Mouse (Mus musculus) left cerebral cortex, postnatal 14 days (tissue): Measurements from ENCODE around the gene Frrs1. TPM values are rescaled to one million over a fixed set of nuclear protein-coding genes. Genes with fewer than 3 reads are reported as not detected.

Source experiments
- DNase-seq, 2 experiments: peaks; one replicate each; pipeline ENCODE4 v3.0.0; 2021 to 2022; ENCODE audit warnings: low spot score in 2 of 2, mixed read lengths in 1 of 2
- intact Hi-C: fragments of 180-260 bp; cut with DNase I; formaldehyde crosslinking; loops from one replicate; pipeline ENCODE4 v1.15.1; 2025
- total RNA-seq, 2 experiments: library from RNA; stranded (reverse); gene quantifications; 2 replicates each; pipeline ENCODE4 v1.2.3; 2021

Frrs1 gene
- total RNA-seq, 2 experiments from 2014 or later, result 1.5 to 2.3 TPM

DNA sequence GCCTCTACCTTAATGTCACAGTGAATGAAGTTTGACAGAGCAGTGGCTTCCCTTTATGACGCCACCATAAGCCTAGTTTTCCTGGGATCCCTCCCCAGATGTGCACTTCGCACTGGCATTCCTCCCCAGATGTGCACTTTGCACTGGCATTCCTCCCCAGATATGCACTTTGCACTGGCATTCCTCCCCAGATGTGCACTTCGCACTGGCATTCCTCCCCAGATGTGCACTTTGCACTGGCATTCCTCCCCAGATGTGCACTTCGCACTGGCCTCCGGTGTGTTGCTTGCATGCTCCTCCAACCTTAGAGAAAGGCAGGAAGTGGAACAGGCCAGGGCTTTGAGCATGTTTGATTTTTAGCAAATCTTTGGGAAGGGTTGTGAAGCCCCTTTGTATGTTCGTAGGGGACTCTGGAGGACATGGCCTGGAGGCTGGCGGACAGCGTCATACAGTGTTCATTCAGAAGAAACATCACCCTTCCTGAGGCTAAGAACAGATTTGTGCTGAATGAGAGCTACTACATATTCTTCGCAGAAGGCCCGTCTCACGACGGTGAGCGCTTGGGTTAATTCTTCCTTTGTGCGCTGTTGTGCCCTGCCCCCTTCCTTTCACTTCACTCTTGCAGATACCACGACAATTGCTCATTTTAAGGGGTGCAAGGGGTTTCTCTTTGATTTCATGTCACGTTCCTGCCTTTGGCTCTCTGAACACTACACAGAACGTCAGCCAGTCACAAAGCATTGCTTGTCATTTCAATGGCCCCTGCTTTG is 32.4 kb downstream of the Frrs1 start:
- intact Hi-C loops, result no loop called here
- no peak for DNase-seq

DNA sequence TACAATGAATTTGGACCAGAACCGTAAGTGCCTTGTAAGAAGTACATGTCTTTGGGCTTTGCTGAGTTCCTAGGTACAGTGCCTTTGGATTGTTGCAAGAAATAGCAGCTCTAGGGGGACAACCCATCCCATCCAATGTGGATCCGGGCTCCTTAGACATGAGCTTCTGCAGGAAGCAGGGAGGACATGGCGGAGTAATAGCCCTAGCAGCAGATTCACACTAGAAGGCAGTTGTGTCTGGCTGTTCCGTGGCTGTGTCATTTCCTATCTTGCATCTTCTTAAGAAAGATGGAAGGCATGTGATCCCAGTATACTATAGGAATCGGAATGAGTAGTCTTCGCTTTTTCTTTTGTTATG is 32.9 kb downstream of the Frrs1 start:
- DNase-seq, result no peak
- intact Hi-C loops, result no loop called here

DNA sequence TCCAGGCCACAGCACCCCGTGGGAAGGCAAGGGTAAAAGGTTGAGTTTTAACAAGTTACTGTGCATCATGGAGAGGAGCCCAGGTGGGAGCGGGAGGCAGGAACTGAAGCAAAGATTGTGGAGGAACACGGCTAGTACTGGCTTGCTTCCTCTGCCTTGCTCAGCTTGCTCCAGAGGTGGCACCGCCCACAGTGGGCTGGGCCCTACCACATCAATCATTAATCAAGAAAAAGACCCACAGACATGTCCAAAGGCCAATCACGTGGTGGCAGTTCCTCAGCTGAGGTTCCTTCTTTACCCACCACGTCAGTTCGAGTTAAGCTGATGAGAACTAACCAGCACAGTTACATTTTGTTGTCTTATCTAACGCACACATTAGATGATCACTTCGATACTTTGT is 33.6 kb downstream of the Frrs1 start:
- DNase-seq, result no peak
- intact Hi-C loops, result no loop called here

DNA sequence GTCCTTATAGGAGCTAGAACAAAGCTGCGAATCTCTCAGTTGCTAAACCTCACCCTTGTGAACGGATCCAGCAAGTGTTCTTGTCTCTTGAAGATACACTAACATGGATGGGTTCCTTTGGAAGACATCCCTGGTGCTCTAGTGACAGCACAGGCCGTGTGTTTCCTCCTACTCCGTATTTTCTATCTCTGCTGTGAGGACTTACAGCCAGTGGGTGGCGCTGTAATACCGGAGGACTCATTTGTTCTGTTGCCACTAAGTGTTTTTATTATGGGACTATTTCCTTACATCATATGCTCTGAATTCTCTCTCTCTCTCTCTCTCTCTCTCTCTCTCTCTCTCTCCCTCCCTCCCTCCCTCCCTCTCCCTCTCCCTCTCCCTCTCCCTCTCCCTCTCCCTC is 44.9 kb downstream of the Frrs1 start:
- peak; percentile 88 for DNase-seq
- intact Hi-C loops, result loop anchor here (5.0 to 10.0 kb wide), 2 partner anchors 221 to 883 kb away; no protein-coding TSS in a partner anchor

DNA sequence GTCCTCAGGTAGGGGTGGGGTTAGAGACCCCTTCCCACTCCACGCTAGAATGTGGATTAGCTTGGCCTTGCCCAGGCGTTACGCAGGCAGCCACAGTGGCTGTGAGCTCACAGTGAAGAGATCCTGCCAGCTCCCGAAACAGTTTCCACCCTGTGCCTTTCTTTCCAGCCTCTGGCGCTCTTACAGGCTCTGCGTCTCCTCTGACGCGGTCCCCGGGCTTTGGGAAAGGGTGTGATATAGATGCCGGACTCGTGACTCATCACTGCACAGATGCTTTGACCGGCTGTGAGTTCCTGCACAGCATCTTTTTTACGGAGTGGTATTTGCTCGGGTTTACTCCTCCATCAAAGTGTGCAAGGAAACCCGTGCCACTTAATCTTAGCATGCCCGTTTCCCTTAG is 46.6 kb downstream of the Frrs1 start:
- peak; percentile 65 to 68 for DNase-seq
- intact Hi-C loops, result loop anchor here (5.0 to 10.0 kb wide), 2 partner anchors 219 to 531 kb away; no protein-coding TSS in a partner anchor

DNA sequence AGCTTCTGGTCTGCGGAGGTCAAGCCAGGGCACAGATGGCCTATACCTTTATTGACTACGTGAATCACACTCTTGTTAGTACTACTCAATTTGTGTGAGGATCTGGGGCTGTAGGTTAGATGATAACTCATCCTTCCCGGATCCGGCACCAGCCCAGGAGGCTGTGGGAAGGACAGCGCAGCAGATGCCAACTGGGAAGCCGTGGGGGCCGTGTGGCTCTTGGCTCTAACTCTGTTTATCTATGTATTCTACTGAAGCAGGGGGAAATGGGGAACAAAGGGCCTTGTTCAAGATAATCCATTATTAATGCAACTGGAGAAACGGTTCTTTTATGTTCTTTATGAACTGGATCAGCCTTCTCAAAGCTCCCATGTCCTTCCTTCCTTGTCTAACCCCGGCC is 47.3 kb downstream of the Frrs1 start:
- DNase-seq, result no peak
- intact Hi-C loops, result loop anchor here (5.0 to 10.0 kb wide), 2 partner anchors 218 to 531 kb away; no protein-coding TSS in a partner anchor

DNA sequence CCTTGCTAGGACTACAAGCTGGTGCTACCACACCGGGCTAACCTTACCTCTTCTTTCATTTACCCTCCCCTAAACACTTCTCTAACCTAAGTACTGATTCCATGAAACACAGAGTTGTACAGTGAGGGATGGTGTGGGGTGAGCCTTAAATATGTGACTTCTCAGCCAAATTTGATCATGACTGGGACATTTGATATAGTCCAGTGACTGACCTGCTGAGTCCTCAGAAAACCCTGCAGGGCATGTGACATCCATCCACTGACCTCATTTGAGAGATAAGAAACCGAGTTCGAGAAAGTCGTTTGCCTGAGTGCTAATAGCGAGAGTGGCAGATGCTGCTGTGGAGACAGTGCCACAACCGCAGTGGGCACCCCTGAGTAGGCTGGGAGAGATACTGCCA is 55.1 kb downstream of the Frrs1 start:
- no peak for DNase-seq
- intact Hi-C loops, result no loop called here

DNA sequence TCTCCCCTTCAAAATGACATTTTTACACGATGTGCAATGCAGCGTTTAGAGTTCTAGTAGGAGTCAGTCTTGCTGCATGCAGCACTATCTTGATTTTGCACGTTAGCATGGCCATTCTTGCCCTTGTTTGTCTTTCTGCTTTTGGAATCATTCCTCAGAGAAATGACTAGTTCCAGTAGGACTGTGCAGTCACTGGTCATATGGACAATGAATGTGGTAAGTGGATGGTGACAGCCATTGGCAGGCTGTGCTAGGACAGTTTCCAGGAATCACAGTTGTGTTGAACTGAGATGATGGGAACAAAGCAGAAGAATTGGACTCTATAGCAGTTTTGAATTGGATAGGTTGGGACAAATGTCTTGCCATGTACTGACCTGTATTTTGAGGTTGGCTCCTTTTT is 55.7 kb downstream of the Frrs1 start:
- DNase-seq, result no peak
- intact Hi-C loops, result no loop called here

DNA sequence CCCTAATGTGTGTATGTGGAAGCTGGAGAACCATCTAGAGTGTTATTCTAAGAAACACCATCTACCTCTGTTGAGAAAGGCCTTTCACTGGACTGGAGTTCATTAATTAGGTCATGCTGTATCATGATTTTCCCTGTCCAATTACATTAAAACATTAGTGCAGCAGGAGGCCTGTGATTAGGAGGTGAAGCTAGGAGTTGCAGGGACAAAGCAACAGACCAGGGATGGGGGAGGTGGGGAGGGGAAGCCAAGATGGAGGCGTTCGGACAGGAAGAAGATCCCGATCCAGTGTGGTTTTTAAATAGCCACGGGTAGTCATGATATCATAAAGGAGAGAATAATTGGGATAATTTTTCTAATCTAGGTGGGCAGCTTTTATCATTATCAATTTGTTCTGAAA is 57.8 kb downstream of the Frrs1 start:
- intact Hi-C loops, result no loop called here

DNA sequence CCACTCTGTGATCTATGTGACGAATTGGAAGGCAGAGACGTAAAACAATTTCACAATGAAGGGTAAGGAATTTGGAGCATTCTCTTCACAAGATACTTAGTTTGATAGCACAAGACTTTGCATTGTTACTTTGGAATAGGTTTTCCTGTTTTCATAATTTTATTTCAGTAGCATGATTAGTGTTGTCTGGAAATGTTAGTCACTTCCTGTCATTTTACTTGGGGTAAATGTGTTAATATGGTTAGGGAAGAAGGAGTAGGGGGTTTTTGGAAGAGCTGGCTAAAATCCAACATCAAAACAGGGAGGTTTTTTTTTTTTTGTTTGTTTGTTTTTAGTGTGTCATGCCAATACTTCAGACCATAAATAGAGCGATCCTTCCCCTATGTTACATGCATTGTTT is 62.3 kb downstream of the Frrs1 start:
- no peak for DNase-seq
- intact Hi-C loops, result no loop called here

More for the DNA sequence above, 57.8 kb downstream of the Frrs1 start:
- no peak for DNase-seq

DNA sequence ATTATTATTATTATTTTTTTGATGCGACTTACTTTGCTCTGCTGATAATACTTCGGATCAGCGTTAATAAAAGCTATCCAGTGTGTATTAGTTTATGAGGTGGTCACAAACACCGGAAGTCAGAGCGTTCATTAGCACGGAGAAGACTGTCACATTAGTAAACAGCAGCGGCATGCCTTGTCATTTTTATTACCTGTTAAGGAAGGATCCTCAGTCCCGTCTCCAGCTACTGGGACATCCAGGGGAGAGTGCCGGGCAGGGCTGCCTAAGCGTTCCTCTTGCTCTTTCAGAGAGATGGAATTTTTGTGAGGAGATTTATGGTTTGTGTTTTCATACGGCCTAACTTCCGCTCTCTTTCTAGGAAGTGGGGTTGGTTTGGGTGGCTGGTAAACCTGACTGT is 63.8 kb downstream of the Frrs1 start:
- DNase-seq, result no peak
- intact Hi-C loops, result no loop called here

DNA sequence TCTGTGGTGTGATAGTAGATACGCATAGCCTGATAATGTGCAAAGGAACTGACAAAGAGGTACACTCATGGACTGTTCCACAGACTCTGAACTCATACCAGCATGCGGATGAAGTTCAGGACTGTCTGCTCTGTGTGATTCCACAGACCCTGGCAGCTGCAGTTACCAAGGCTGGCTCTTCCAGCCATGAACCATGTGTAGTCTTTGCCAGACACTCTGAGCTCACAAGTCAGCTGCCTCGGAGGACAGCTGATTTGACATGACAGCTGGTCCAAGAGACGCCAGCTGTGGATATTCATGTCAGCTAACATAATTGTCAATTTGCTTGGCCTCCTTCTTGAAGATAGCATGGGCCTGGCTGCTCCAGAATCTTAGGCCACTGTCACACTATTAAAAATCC is 69.7 kb downstream of the Frrs1 start:
- DNase-seq, result no peak
- intact Hi-C loops, result no loop called here

DNA sequence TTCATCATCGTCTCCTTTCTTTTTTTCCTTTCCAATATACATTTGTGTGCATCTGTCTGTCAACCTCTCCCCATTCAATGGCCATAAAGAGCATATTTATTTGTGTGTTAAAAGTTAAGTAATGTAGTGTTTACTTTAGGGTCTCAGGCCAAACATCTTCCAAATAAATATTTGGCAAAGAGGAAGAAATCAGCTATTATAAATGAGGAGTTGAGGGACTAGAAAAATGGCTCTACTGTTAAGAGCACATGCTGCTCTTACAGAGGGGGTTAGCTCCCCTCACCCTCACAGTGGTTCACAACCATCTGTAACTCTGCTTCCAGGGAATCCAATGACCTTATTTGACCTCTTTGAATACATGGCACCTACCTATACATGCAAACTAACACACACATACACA is 73.9 kb downstream of the Frrs1 start:
- intact Hi-C loops, result no loop called here
- DNase-seq, result no peak

DNA sequence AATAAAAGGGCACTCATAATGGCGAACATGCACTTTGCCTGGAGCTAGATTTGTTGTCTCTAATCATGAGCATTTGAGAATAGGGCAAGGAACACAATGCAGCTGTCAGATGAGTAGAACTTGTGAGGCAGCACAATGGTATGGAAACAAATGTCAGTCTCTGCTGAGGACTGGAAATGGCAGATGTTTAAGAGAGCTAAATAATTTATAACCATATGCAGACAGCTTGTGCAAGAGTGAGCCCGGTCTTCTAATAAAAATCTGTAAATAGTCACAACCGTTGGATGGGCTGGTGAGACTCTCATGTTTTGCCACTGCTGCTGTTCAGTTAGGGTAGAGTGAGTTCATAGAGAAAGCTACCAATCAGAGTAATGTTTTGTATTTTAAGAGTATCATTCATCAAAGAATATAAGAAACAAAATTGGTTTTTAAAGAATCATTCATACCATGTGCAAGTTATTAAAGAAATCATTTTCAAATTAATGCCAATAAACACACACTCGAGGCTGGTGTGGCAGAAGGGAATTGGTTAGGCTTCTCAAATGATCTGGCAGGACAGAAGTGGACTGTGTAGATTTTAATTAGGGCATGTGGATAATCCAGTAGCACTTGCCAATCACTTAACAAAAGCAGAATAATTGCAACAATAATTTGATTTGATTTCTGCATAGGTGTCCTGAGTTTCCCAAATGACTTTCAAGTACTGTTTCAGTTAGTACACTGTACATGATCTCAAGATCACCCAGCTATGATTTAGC is 77.8 kb downstream of the Frrs1 start:
- no peak for DNase-seq

DNA sequence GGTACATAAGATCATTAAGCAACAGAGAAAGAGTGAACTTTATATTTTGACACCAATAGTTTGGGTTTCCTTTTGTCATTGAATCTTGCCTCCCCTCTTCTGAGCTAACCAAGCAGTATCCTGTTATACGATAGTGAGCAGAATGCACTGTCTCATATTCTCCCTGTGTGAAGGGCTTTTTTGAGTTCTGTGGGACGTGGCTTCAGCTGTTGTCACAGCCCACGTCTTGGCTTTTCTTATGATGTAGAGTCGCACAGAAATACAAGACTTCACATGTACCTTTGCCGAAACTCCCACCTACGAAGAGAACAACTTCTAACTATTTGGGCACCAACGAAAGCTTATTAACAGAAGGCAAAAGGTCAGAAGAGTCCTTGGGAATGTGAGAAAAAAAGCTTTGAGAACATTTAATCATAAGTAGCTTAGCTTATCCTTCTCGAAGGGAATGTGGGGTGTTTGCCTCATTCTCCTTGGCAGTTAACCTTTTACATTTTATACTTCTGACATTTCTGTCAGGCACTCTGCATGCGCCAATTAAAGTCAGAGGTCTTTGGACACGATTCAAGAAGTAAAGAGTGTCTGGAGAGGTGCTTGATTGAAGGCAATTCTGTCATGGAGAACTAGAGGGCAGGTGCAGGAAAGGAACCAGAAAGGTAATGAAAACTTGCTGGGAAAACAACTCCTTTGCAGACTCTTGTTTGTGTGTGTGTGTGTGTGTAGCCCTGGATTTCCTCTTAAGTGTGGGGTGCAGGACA is 81.7 kb downstream of the Frrs1 start:
- intact Hi-C loops, result no loop called here
- DNase-seq, result peak; percentile 58 to 61

More for the DNA sequence above, 77.8 kb downstream of the Frrs1 start:
- intact Hi-C loops, result no loop called here

DNA sequence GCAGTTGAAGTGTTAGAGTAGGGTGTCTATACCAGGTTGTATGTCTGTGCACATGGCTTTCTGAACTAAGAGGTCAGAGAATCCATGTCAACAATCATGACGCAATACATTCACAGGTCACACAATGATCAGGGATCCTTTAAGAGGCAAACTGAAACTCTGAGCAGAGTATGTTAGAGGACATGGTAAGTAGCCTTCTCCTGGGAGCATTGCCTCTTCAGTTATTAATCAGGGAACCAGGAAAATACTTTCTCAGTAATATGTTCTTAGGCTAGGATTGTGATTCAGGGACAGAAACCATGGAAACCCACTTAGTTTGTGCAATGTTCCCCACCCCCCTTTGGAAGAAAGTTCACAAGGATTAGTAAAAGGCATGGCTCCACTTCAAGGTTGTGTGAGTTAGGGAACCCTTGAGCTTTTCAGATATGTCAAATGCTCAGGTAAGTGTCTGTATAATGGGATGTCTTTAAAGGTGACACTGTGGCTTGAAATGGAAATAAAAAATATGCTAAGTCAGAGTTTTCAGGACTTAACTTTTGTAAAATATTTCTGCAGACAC is 82.4 kb downstream of the Frrs1 start:
- intact Hi-C loops, result no loop called here
- DNase-seq, result no peak

DNA sequence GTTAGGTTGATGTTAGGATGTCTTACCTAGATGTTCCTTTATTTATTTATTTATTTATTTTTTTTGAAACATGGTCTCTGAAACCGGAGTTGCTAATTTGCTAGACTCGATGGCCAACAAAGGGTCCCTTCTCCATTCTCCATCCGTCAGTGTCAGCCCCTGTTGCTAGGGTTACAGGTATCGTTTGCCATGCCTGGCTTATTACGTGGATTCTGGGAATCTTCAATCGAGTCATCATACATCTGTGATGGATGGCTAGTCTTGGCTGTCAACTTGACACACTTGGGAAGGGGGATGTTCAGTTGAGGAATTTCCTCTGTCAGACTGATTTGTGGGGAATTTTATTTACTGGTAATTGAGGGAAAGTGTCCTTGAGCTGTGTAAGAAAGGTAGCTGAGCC is 83.5 kb downstream of the Frrs1 start:
- intact Hi-C loops, result no loop called here
- no peak for DNase-seq

DNA sequence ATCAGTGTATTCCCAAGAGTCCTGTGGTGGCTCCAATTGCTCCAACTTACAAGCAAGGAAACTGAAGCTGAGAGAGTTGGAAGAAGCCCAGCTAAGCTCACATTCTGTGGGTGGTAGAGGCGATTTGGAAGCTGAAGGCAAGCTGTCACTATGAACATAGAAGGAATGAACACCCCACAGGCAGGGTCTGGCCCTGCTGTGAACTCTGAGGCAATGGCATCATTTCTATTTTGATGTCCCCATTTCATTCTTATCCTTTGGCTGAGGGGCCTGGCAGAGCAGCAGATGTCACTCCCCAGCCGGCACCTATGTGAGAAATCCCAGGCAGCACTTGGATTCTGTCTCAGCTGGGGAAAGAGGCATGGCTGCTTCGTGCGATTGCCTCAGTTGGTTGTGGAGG is 84.2 kb downstream of the Frrs1 start:
- peak; percentile 27 to 37 for DNase-seq
- intact Hi-C loops, result no loop called here

DNA sequence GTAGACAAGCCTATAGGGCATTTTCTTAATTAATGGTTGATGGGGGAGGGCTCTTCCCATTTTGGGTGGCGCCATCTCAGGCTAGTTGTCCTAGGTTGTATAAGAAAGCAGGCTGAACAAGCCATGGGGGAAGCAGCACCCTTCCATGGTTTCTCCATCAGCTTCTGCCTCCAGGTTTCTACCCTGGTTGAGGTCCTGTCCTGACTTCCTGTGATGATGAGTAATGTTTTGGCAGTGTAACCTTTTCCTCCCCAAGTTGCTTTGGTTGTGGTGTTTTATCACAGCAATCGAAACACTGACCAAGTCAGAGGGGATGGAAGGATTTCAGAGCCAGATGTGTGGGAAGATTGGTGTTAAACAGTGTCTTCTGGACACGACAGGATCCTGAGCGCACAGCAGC is 87.2 kb downstream of the Frrs1 start:
- no peak for DNase-seq
- intact Hi-C loops, result no loop called here

DNA sequence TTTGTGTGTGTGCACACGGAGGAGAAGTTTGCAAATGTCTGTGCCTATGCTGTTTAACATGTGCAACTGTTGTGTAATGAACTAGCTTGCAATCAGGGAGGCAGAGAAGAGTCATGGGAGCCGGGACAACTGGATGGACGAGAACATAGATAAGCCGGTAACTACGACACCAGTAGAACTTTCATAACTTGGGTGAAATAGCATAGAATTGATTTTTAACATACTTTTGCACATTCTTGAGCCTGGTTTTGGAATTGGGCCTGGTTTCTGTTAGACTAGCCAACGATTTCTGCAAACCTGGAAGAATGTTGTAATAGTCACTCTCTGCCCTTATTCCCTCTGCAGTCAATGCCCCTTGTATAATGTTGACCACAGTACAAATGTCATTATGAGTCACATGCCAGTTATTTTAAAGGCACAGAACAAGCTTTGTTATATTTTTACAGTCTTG is 91.4 kb downstream of the Frrs1 start:
- DNase-seq, result no peak
- intact Hi-C loops, result no loop called here
